15 mouse cellular contexts compared by ENCODE assay signal in genomic region chr13:101552451-101552850, GRCm38 (mm10).
DNase-seq lines count a peak whose midpoint lies in the region; ATAC-seq lines count a peak whose summit lies in the region.
"Had no signal": no experiment of that assay in that cellular context is flagged by ENCODE, and none has a peak within 500 bp of the region (broad histone marks: within the 10 kb centered on the region; RNA-seq: fewer than 3 reads in every experiment).

No protein-coding gene starts in this region.

- H3K4me1 ChIP-seq in kidney, embryonic 15.5 days: peaks cover 7% of the 10 kb centered on the region; the same call in 1 of the 2 replicates
- no peaks in the 10 kb centered on the region for H3K4me1 ChIP-seq in kidney, embryonic 14.5 days (ENCODE audit: control insufficient read depth, insufficient read depth, low read length)
- peaks cover 5% of the 10 kb centered on the region; the same call in 1 of the 2 replicates for H3K4me1 ChIP-seq in intestine, embryonic 16.5 days (ENCODE audit: control insufficient read depth, insufficient read depth, low read length)
- H3K4me1 ChIP-seq in megakaryocyte, embryonic 14.5 days: peaks cover 62% of the 10 kb centered on the region
- peaks cover 8% of the 10 kb centered on the region; the same call in 1 of the 2 replicates for H3K4me1 ChIP-seq in stomach, embryonic 16.5 days (ENCODE audit: control insufficient read depth, insufficient read depth, low read length)

- no peak overlapping the region for H3K4me2 ChIP-seq in kidney, embryonic 15.5 days
- no peak overlapping the region for H3K4me2 ChIP-seq in kidney, embryonic 14.5 days (replicated peaks; ENCODE audit: low read depth, low read length)
- H3K4me2 ChIP-seq in intestine, embryonic 16.5 days (ENCODE audit: low read depth, low read length): no peak overlapping the region
- no peak overlapping the region for H3K4me2 ChIP-seq in stomach, embryonic 16.5 days (ENCODE audit: low read depth, low read length)

- no peaks in the 10 kb centered on the region for H3K36me3 ChIP-seq in kidney, embryonic 15.5 days
- no peaks in the 10 kb centered on the region for H3K36me3 ChIP-seq in kidney, embryonic 14.5 days (ENCODE audit: control insufficient read depth, insufficient read depth, low read length)
- H3K36me3 ChIP-seq in intestine, embryonic 16.5 days (ENCODE audit: control insufficient read depth, insufficient read depth, low read length): no peaks in the 10 kb centered on the region
- no peaks in the 10 kb centered on the region for H3K36me3 ChIP-seq in megakaryocyte, embryonic 14.5 days (replicated peaks; ENCODE audit: low read length)
- H3K36me3 ChIP-seq in stomach, embryonic 16.5 days (ENCODE audit: control insufficient read depth, insufficient read depth, low read length): no peaks in the 10 kb centered on the region
- H3K36me3 ChIP-seq: G1E had no signal

- H3K9ac ChIP-seq in kidney, embryonic 15.5 days: no peak overlapping the region
- no peak overlapping the region for H3K9ac ChIP-seq in kidney, embryonic 14.5 days (ENCODE audit: low read depth, low read length)
- H3K9ac ChIP-seq in intestine, embryonic 16.5 days (ENCODE audit: low read depth, low read length): no peak overlapping the region
- H3K9ac ChIP-seq in stomach, embryonic 16.5 days (ENCODE audit: low read length): no peak overlapping the region

- H3K4me3 ChIP-seq in kidney, embryonic 15.5 days (replicated peaks): no peak overlapping the region
- H3K4me3 ChIP-seq in kidney, embryonic 14.5 days (ENCODE audit: low read length): no peak overlapping the region
- H3K4me3 ChIP-seq in intestine, embryonic 16.5 days (ENCODE audit: low read length): no peak overlapping the region
- peak overlapping the region; percentile 54 for H3K4me3 ChIP-seq in megakaryocyte, embryonic 14.5 days (replicated peaks)
- no peak overlapping the region for H3K4me3 ChIP-seq in stomach, embryonic 16.5 days (replicated peaks; ENCODE audit: low read length)

- no peaks in the 10 kb centered on the region for H3K27me3 ChIP-seq in kidney, embryonic 15.5 days
- no peaks in the 10 kb centered on the region for H3K27me3 ChIP-seq in kidney, embryonic 14.5 days (ENCODE audit: control insufficient read depth, insufficient read depth, low read length)
- no peaks in the 10 kb centered on the region for H3K27me3 ChIP-seq in intestine, embryonic 16.5 days (replicated peaks; ENCODE audit: control insufficient read depth, insufficient read depth, low read length)
- no peaks in the 10 kb centered on the region for H3K27me3 ChIP-seq in megakaryocyte, embryonic 14.5 days (replicated peaks)
- H3K27me3 ChIP-seq in stomach, embryonic 16.5 days (ENCODE audit: control insufficient read depth, insufficient read depth, low read length): no peaks in the 10 kb centered on the region

- no peaks in the 10 kb centered on the region for H3K9me3 ChIP-seq in kidney, embryonic 15.5 days (replicated peaks)
- no peaks in the 10 kb centered on the region for H3K9me3 ChIP-seq in kidney, embryonic 14.5 days (ENCODE audit: control insufficient read depth, low read length)
- no peaks in the 10 kb centered on the region for H3K9me3 ChIP-seq in intestine, embryonic 16.5 days (ENCODE audit: control insufficient read depth, low read length)
- H3K9me3 ChIP-seq in megakaryocyte, embryonic 14.5 days: no peaks in the 10 kb centered on the region
- H3K9me3 ChIP-seq in stomach, embryonic 16.5 days (replicated peaks; ENCODE audit: control insufficient read depth, low read length): no peaks in the 10 kb centered on the region
- H3K9me3 ChIP-seq: G1E had no signal

- no peak for DNase-seq in right cerebral cortex, adult 18-20 months
- DNase-seq in retina, postnatal 1 day: no peak
- DNase-seq in layer of hippocampus, adult 11-12 months (ENCODE audit: low spot score): no peak
- DNase-seq: cerebellum, adult 11 months; gastrocnemius, postnatal 36 days; lung, adult 2 months; thymus, adult 18-20 months had no signal

- H3K27ac ChIP-seq in kidney, embryonic 15.5 days: no peak overlapping the region
- no peak overlapping the region for H3K27ac ChIP-seq in kidney, embryonic 14.5 days (ENCODE audit: low read depth, low read length)
- no peak overlapping the region for H3K27ac ChIP-seq in intestine, embryonic 16.5 days (ENCODE audit: low read length)
- H3K27ac ChIP-seq in stomach, embryonic 16.5 days (ENCODE audit: low read length): no peak overlapping the region
- H3K27ac ChIP-seq: macrophage had no signal

- WGBS in kidney, embryonic 15.5 days: 78% methylated on average over 2 of the region's 2 CpGs
- WGBS in kidney, embryonic 14.5 days: 78% methylated on average over 2 of the region's 2 CpGs
- WGBS in intestine, embryonic 16.5 days: 84% methylated on average over 2 of the region's 2 CpGs
- 80% methylated on average over 2 of the region's 2 CpGs for WGBS in stomach, embryonic 16.5 days

- ATAC-seq in kidney, embryonic 15.5 days (replicated peaks; ENCODE audit: low FRiP score): peak; percentile 37; the same call in 1 of the 2 replicates
- no peak for ATAC-seq in kidney, embryonic 14.5 days (ENCODE audit: low FRiP score, low TSS enrichment)
- ATAC-seq in intestine, embryonic 16.5 days: peak; percentile 70
- ATAC-seq in stomach, embryonic 16.5 days (ENCODE audit: insufficient read depth, low FRiP score): 0 out of 2 replicates have a peak, but pooled peaks have one; percentile 40
- ATAC-seq: hindbrain, embryonic 16.5 days had no signal
